Mouse (Mus musculus) liver, embryonic 14.5 days (tissue): ENCODE data around the gene 4930451I11Rik.

Source experiments
- CTCF ChIP-seq: IDR thresholded peaks from 2 replicates; pipeline ENCODE4 v1.5.1; 2016; ENCODE audit warnings: antibody characterized with exemption, low read depth, control low read depth
- EP300 ChIP-seq: IDR thresholded peaks from 2 replicates; pipeline ENCODE4 v1.6.1; 2016; ENCODE audit warnings: antibody characterized with exemption, low read depth

DNA sequence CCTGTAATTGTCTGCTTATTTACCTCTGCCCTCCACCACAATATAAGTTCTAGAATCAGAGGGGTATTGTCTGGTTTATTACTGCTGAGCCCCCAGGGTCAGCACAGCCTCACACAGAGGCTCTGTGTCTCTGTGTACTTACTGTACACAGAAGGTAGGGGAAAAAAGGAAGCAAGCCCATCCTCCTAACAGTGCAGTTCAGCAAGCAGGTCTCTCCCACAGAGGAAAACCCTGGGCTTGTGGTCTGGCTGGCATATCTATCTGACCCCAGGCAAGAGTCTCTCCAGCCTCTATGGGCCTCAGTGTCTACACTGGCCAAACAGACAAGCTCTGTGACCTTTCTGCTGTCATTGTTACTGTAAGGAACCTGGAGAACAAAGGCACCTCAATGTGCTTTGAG lies 27.7 kb downstream of the 4930451I11Rik start:
- TF ChIP-seq CTCF = no peak
- no peak for TF ChIP-seq EP300
